Mouse (Mus musculus): Measurements from ENCODE around the gene Clec2h. TPM values are rescaled to one million over a fixed set of nuclear protein-coding genes. Genes with fewer than 3 reads are reported as not detected.

Clec2h gene
- polyA plus RNA-seq, 1 experiment from 2014 or later, result 26.4 TPM

DNA sequence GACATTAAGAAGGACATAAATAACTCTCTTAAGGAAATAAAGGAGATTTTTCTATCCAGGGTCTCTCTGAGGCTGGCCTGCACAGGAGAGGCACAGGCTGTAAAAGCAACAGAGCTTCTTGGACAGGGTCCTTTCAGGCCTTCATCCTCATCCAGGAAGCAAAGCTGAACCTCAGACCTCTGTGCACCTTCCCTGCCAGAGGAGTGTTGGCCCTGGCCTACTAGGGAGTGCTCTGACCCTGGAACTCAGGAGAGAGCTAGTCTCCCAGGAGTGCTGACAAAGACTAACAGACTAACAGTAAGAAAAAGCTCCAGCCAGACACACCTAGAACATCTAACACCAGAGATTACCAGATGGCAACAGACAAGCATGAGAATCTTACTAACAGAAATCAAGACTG lies 17.4 kb downstream of the Clec2h start:
- Histone ChIP-seq H3K4me2 (ENCODE audit: low read depth, low read length) (no peak overlapping the region), H3K27me3 (replicated peaks; ENCODE audit: control insufficient read depth, insufficient read depth, low read length) (no peaks in the 10 kb centered on the region), H3K4me3 (ENCODE audit: low read length) (no peak overlapping the region), H3K9me3 (ENCODE audit: control insufficient read depth, low read length) (no peaks in the 10 kb centered on the region), H3K36me3 (ENCODE audit: control insufficient read depth, insufficient read depth, low read length) (no peaks in the 10 kb centered on the region), H3K9ac (ENCODE audit: low read depth, low read length) (no peak overlapping the region), H3K4me1 (ENCODE audit: control insufficient read depth, insufficient read depth, low read length) (no peaks in the 10 kb centered on the region), H3K27ac (ENCODE audit: low read length) (no peak overlapping the region)
- ATAC-seq, result peak; percentile 52; the same call in 1 of the 2 replicates

DNA sequence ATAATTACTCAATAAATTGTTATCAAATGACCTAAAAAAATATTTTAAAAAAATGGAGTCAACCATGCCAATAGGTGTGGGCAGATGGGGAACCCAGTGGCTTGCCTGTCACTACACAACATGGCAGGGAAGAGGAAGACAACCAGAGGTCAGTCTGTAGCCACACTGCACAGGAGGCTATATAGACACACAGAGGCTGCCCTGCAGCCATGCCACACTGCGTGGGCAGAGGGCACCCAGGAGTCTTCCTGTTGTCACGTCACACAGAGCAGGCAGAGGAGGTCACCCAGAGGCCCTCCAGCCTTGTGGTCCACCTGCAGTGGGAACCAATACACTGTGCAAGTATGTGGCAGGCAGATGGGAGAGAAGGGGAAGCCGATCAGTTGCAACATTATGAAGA lies 39.5 kb downstream of the Clec2h start:
- H3K9ac ChIP-seq (ENCODE audit: low read depth, low read length), result no peak overlapping the region
- H3K4me2 ChIP-seq (ENCODE audit: low read depth, low read length), result no peak overlapping the region
- H3K36me3 ChIP-seq (ENCODE audit: control insufficient read depth, insufficient read depth, low read length), result no peaks in the 10 kb centered on the region
- H3K4me3 ChIP-seq (ENCODE audit: low read length), result no peak overlapping the region
- 79% methylated on average over 3 of the region's 3 CpGs for WGBS
- ATAC-seq, result no peak
- no peaks in the 10 kb centered on the region for H3K4me1 ChIP-seq (ENCODE audit: control insufficient read depth, insufficient read depth, low read length)
- no peaks in the 10 kb centered on the region for H3K9me3 ChIP-seq (ENCODE audit: control insufficient read depth, low read length)
- H3K27me3 ChIP-seq (replicated peaks; ENCODE audit: control insufficient read depth, insufficient read depth, low read length), result no peaks in the 10 kb centered on the region
- no peak overlapping the region for H3K27ac ChIP-seq (ENCODE audit: low read length)

DNA sequence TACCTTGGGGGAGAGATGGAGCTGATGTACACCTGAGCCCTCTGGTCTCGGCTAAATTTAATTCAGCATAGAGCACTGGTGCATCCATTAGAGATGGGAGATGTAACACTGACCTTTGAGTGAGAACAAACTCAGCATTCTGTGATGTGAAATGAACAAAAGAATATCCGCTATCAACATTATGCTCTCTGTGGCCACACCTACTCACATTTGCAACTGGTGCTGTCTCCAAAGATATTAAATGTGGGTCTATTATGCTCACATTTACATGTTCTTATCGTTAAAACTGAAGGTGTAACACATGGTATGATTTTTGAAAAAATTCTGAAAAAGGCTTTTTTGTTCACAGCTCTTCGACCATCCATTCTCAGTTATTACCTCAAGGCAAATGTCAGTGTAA lies 60.8 kb downstream of the Clec2h start, which contains the start of gene Klrb1:
TSS of gene Klrb1 (minus strand) at position 101 of the 400 bp plus-strand sequence.
- 88% methylated on average over 4 of the region's 4 CpGs for WGBS
- ATAC-seq, result no peak
- H3K27ac ChIP-seq (ENCODE audit: low read length), result no peak within 1 kb of the TSS
- H3K4me2 ChIP-seq (ENCODE audit: low read depth, low read length), result no peak within 1 kb of the TSS
- H3K4me3 ChIP-seq (ENCODE audit: low read length), result no peak within 1 kb of the TSS
- H3K36me3 ChIP-seq (ENCODE audit: control insufficient read depth, insufficient read depth, low read length), result no peaks in the 10 kb centered on the region
- no peaks in the 10 kb centered on the region for H3K4me1 ChIP-seq (ENCODE audit: control insufficient read depth, insufficient read depth, low read length)
- no peaks in the 10 kb centered on the region for H3K9me3 ChIP-seq (ENCODE audit: control insufficient read depth, low read length)
- H3K9ac ChIP-seq (ENCODE audit: low read depth, low read length), result no peak within 1 kb of the TSS
- H3K27me3 ChIP-seq (replicated peaks; ENCODE audit: control insufficient read depth, insufficient read depth, low read length), result no peaks in the 10 kb centered on the region

Other genes starting within 250 kb of the Clec2h start
- gene Itfg2, start 237.5 kb upstream of the Clec2h start, polyA plus RNA-seq (2015; fragmentation: Nextera tagmentation; extraction: Ambion mirVana), result 26.1 and 26.6 TPM in 2 replicates
- gene Fkbp4, start 223.7 kb upstream of the Clec2h start, polyA plus RNA-seq (2015; fragmentation: Nextera tagmentation; extraction: Ambion mirVana), result 461 and 516 TPM in 2 replicates
- 2.2 and 4.8 TPM in 2 replicates for gene Pzp, start 135.7 kb upstream of the Clec2h start, polyA plus RNA-seq (2015; fragmentation: Nextera tagmentation; extraction: Ambion mirVana)
- gene A2ml1, start 80.8 kb upstream of the Clec2h start, polyA plus RNA-seq (2015; fragmentation: Nextera tagmentation; extraction: Ambion mirVana), result 2.5 and 3.1 TPM in 2 replicates
- not detected in 2 replicates for gene Klrb1a, start 38.9 kb upstream of the Clec2h start, polyA plus RNA-seq (2015; fragmentation: Nextera tagmentation; extraction: Ambion mirVana)
- not detected in 2 replicates for gene Klrb1, start 60.7 kb downstream of the Clec2h start, polyA plus RNA-seq (2015; fragmentation: Nextera tagmentation; extraction: Ambion mirVana)
- 0.13 and 0.38 TPM in 2 replicates for gene Klrb1c, start 126.8 kb downstream of the Clec2h start, polyA plus RNA-seq (2015; fragmentation: Nextera tagmentation; extraction: Ambion mirVana)
- gene Gm44511, start 163.9 kb downstream of the Clec2h start, polyA plus RNA-seq (2015; fragmentation: Nextera tagmentation; extraction: Ambion mirVana), result 0.38 TPM in 1 of 2 replicates, not detected in the other
- 1.1 and 1.4 TPM in 2 replicates for gene Klrb1b, start 163.9 kb downstream of the Clec2h start, polyA plus RNA-seq (2015; fragmentation: Nextera tagmentation; extraction: Ambion mirVana)
- gene Clec2i, start 225.2 kb downstream of the Clec2h start, polyA plus RNA-seq (2015; fragmentation: Nextera tagmentation; extraction: Ambion mirVana), result 0.22 and 0.40 TPM in 2 replicates
- 1.6 and 1.9 TPM in 2 replicates for gene BC035044, start 228.7 kb downstream of the Clec2h start, polyA plus RNA-seq (2015; fragmentation: Nextera tagmentation; extraction: Ambion mirVana)

Data from intestine, embryonic 16.5 days (tissue).